Mouse (Mus musculus): Measurements from ENCODE around the gene Abt1. TPM values are rescaled to one million over a fixed set of nuclear protein-coding genes. Genes with fewer than 3 reads are reported as not detected.
A peak's percentile ranks its signal among the peaks of the same experiment; 100 is the strongest.
"Not testable (repeated sequence)": the region's sequence is repeated elsewhere in the genome, so short reads cannot be mapped to it uniquely, and the experiment has no call there.

The Abt1 gene
- polyA plus RNA-seq, 1 experiment from 2014 or later = 10.1 TPM

- Histone ChIP-seq H3K27me3 (replicated peaks; ENCODE audit: control insufficient read depth, insufficient read depth, low read length) (peaks cover 14% of the 10 kb centered on the region), H3K9ac (ENCODE audit: low read depth, low read length) (peak overlapping the region; percentile 63), H3K4me2 (ENCODE audit: low read length) (peak overlapping the region; percentile 80), H3K4me1 (ENCODE audit: control insufficient read depth, insufficient read depth, low read depth, low read length) (peaks cover 13% of the 10 kb centered on the region; the same call in 1 of the 2 replicates), H3K4me3 (ENCODE audit: low read length) (peak overlapping the region; percentile 56), H3K27ac (ENCODE audit: low read depth, low read length) (no peak overlapping the region), H3K36me3 (ENCODE audit: control insufficient read depth, insufficient read depth, low read length) (no peaks in the 10 kb centered on the region), H3K9me3 (ENCODE audit: control insufficient read depth, low read length) (no peaks in the 10 kb centered on the region)
- peak; percentile 65 for ATAC-seq
- WGBS = 5% methylated on average over 29 of the region's 29 CpGs
Observed at GRCm38 (mm10) chr13:23411311-23412210, 12.1 kb downstream of the Abt1 start.

- Histone ChIP-seq H3K36me3 (ENCODE audit: control insufficient read depth, insufficient read depth, low read length) (no peaks in the 10 kb centered on the region), H3K27ac (ENCODE audit: low read depth, low read length) (no peak overlapping the region), H3K27me3 (replicated peaks; ENCODE audit: control insufficient read depth, insufficient read depth, low read length) (peaks cover 14% of the 10 kb centered on the region), H3K9ac (ENCODE audit: low read depth, low read length) (no peak overlapping the region), H3K4me1 (ENCODE audit: control insufficient read depth, insufficient read depth, low read depth, low read length) (peaks cover 13% of the 10 kb centered on the region; the same call in 1 of the 2 replicates), H3K4me2 (ENCODE audit: low read length) (no peak overlapping the region), H3K9me3 (ENCODE audit: control insufficient read depth, low read length) (no peaks in the 10 kb centered on the region), H3K4me3 (ENCODE audit: low read length) (no peak overlapping the region)
- WGBS = 72% methylated on average over 9 of the region's 9 CpGs
- no peak for ATAC-seq
Observed at GRCm38 (mm10) chr13:23410632-23411031, 13.0 kb downstream of the Abt1 start.

GRCm38 (mm10) chr13:23402626-23403025 lies 21.0 kb downstream of the Abt1 start:
- peaks cover 5% of the 10 kb centered on the region for H3K4me1 ChIP-seq (ENCODE audit: control insufficient read depth, insufficient read depth, low read depth, low read length)
- ATAC-seq = no peak

GRCm38 (mm10) chr13:23401683-23402527 lies 21.8 kb downstream of the Abt1 start:
- Histone ChIP-seq H3K9me3 (ENCODE audit: control insufficient read depth, low read length) (no peaks in the 10 kb centered on the region; the same call in 1 of the 2 replicates), H3K27ac (ENCODE audit: low read depth, low read length) (no peak overlapping the region), H3K4me2 (ENCODE audit: low read length) (peak overlapping the region; percentile 65), H3K9ac (ENCODE audit: low read depth, low read length) (peak overlapping the region; percentile 57), H3K4me3 (ENCODE audit: low read length) (peak overlapping the region; percentile 43), H3K36me3 (ENCODE audit: control insufficient read depth, insufficient read depth, low read length) (no peaks in the 10 kb centered on the region), H3K4me1 (ENCODE audit: control insufficient read depth, insufficient read depth, low read depth, low read length) (peaks cover 5% of the 10 kb centered on the region), H3K27me3 (replicated peaks; ENCODE audit: control insufficient read depth, insufficient read depth, low read length) (peaks cover 21% of the 10 kb centered on the region)
- 2% methylated on average over 19 of the region's 19 CpGs for WGBS
- peak; percentile 81 for ATAC-seq

More at GRCm38 (mm10) chr13:23402626-23403025, 21.0 kb downstream of the Abt1 start:
- Histone ChIP-seq H3K4me2 (ENCODE audit: low read length) (peak overlapping the region; percentile 3), H3K36me3 (ENCODE audit: control insufficient read depth, insufficient read depth, low read length) (no peaks in the 10 kb centered on the region), H3K27ac (ENCODE audit: low read depth, low read length) (no peak overlapping the region), H3K9me3 (ENCODE audit: control insufficient read depth, low read length) (no peaks in the 10 kb centered on the region; the same call in 1 of the 2 replicates), H3K9ac (ENCODE audit: low read depth, low read length) (no peak overlapping the region), H3K4me3 (ENCODE audit: low read length) (no peak overlapping the region), H3K27me3 (replicated peaks; ENCODE audit: control insufficient read depth, insufficient read depth, low read length) (peaks cover 15% of the 10 kb centered on the region)
- WGBS = 13% methylated on average over 2 of the region's 2 CpGs

- 5% methylated on average over 24 of the region's 24 CpGs for WGBS
- H3K27ac ChIP-seq (ENCODE audit: low read depth, low read length) = no peak overlapping the region
- H3K9ac ChIP-seq (ENCODE audit: low read depth, low read length) = no peak overlapping the region
- H3K4me2 ChIP-seq (ENCODE audit: low read length) = peak overlapping the region; percentile 65
- no peaks in the 10 kb centered on the region; the same call in 1 of the 2 replicates for H3K9me3 ChIP-seq (ENCODE audit: control insufficient read depth, low read length)
- peaks cover 8% of the 10 kb centered on the region for H3K4me1 ChIP-seq (ENCODE audit: control insufficient read depth, insufficient read depth, low read depth, low read length)
- H3K36me3 ChIP-seq (ENCODE audit: control insufficient read depth, insufficient read depth, low read length) = no peaks in the 10 kb centered on the region
- peak overlapping the region; percentile 43 for H3K4me3 ChIP-seq (ENCODE audit: low read length)
- peaks cover 22% of the 10 kb centered on the region for H3K27me3 ChIP-seq (replicated peaks; ENCODE audit: control insufficient read depth, insufficient read depth, low read length)
- no peak for ATAC-seq
Observed at GRCm38 (mm10) chr13:23400771-23401682, 22.6 kb downstream of the Abt1 start.

GRCm38 (mm10) chr13:23396913-23397312 lies 26.8 kb downstream of the Abt1 start:
- H3K9ac ChIP-seq (ENCODE audit: low read depth, low read length); H3K27ac ChIP-seq (ENCODE audit: low read depth, low read length); H3K36me3 ChIP-seq (ENCODE audit: control insufficient read depth, insufficient read depth, low read length); H3K4me2 ChIP-seq (ENCODE audit: low read length); H3K4me3 ChIP-seq (ENCODE audit: low read length); H3K4me1 ChIP-seq (ENCODE audit: control insufficient read depth, insufficient read depth, low read depth, low read length); ATAC-seq; H3K9me3 ChIP-seq (ENCODE audit: control insufficient read depth, low read length): not testable (repeated sequence)
- peaks cover 35% of the 10 kb centered on the region for H3K27me3 ChIP-seq (replicated peaks; ENCODE audit: control insufficient read depth, insufficient read depth, low read length)
- WGBS = 11% methylated on average over 14 of the region's 14 CpGs

GRCm38 (mm10) chr13:23396246-23396703 lies 27.4 kb downstream of the Abt1 start:
- H3K4me1 ChIP-seq (ENCODE audit: control insufficient read depth, insufficient read depth, low read depth, low read length) = peaks cover 8% of the 10 kb centered on the region
- no peaks in the 10 kb centered on the region for H3K36me3 ChIP-seq (ENCODE audit: control insufficient read depth, insufficient read depth, low read length)
- peak overlapping the region; percentile 46 for H3K4me3 ChIP-seq (ENCODE audit: low read length)
- peaks cover 35% of the 10 kb centered on the region for H3K27me3 ChIP-seq (replicated peaks; ENCODE audit: control insufficient read depth, insufficient read depth, low read length)
- no peaks in the 10 kb centered on the region; the same call in 1 of the 2 replicates for H3K9me3 ChIP-seq (ENCODE audit: control insufficient read depth, low read length)
- WGBS = under 1% methylated on average over 31 of the region's 31 CpGs
- peak overlapping the region; percentile 83 for H3K4me2 ChIP-seq (ENCODE audit: low read length)
- no peak overlapping the region for H3K27ac ChIP-seq (ENCODE audit: low read depth, low read length)
- no peak overlapping the region for H3K9ac ChIP-seq (ENCODE audit: low read depth, low read length)
- ATAC-seq = no peak

Measured in hindbrain, embryonic 16.5 days (tissue).